Mouse (Mus musculus): ENCODE data around the gene Taf1b. TPM values are rescaled to one million over a fixed set of nuclear protein-coding genes. Genes with fewer than 3 reads are reported as not detected.
A peak's percentile ranks its signal among the peaks of the same experiment; 100 is the strongest.

The Taf1b gene
- total RNA-seq, 1 experiment = 27.7 TPM

DNA sequence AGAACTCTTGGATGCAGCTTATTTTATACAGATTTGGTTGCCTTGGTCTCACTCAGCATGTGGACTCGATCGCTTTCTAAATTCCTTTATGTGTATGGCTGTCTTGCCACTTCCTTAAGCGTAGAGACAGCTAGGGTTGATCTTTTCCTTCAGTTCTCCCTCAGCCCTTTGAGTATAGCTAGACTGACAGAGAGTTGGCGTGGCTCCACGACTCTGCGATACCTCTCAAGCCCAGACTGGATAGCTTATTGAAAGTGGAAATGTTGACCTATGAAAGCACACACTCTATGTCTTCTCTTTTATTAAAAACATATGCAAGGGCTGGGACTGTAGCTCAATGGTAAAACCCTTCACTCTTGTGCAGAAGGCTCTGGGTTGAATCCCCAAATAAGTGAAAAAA is 99.2 kb downstream of the Taf1b start:
- peaks cover 1 to 8% of the 10 kb centered on the region in 2 experiments; a peak in 3 of 4 replicates for H3K4me1 ChIP-seq (ENCODE audit: control insufficient read depth in 2 of 2, insufficient read depth in 2 of 2, low read length in 2 of 2, poor library complexity in 1 of 2)
- in situ Hi-C loops (cut with MboI; ENCODE audit: low sequenced_read_pairs in 2 of 2, unreplicated experiment in 2 of 2) = no loop called here
- no peak for DNase-seq (ENCODE audit: low read depth, low spot score)
- H3K27ac ChIP-seq (ENCODE audit: insufficient read depth, low read depth, low read length, poor library complexity, severe bottlenecking) = no peak overlapping the region
- peaks cover 3% of the 10 kb centered on the region; the same call in 1 of the 2 replicates for H3K36me3 ChIP-seq (ENCODE audit: control insufficient read depth, insufficient read depth, low read length, poor library complexity, severe bottlenecking)
- TF ChIP-seq MAFK (IDR thresholded peaks at IDR 0.05; ENCODE audit: insufficient read depth, low read depth, low read length) (no peak), HCFC1 (IDR thresholded peaks at IDR 0.05; ENCODE audit: borderline replicate concordance, insufficient read depth, low read length) (no peak), CHD2 (IDR thresholded peaks at IDR 0.05; ENCODE audit: low read depth, low read length) (no peak), ZNF384 (IDR thresholded peaks at IDR 0.05; ENCODE audit: low read depth, low read length) (no peak), ZC3H11A (IDR thresholded peaks at IDR 0.05; ENCODE audit: borderline replicate concordance, low read depth, low read length) (no peak)
- no peaks in the 10 kb centered on the region for H3K9me3 ChIP-seq (ENCODE audit: control insufficient read depth, insufficient read depth, low read depth, low read length)
- H3K9ac ChIP-seq (ENCODE audit: insufficient read depth, low read depth, low read length, poor library complexity, severe bottlenecking) = no peak overlapping the region
- no peak overlapping the region for H3K4me3 ChIP-seq (ENCODE audit: insufficient read depth in 1 of 2, low read depth in 1 of 2, low read length in 2 of 2, poor library complexity in 1 of 2, severe bottlenecking in 1 of 2)

DNA sequence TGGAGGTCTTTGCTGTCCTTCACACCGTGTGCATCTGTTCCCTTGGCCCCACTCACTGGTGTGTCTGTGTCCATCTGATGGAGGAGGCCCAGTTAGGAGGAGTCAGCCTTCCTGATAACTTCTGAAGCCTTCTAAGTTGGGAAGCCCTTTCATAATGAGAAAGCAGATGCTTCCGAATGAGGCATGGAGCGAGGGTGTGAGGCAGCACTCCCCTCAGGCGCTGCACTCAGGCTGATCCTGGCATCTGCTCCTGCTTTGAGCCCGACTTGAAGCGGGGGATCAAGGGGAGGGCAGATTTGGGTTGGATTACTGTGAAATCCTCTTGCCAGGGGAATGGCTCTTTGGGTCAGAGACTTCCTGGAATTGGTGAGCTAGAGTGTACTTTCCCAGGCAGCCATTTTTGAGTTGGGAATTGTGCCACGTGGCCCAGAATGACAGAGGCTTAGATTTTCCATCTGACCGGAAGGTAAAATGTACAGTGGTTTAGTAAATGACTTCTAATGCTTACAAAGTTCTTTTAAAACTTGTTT is 101.3 kb downstream of the Taf1b start:
- no peak for DNase-seq (ENCODE audit: low read depth, low spot score)
- no peaks in the 10 kb centered on the region; a peak in 1 of 4 replicates for H3K4me1 ChIP-seq (ENCODE audit: control insufficient read depth in 2 of 2, insufficient read depth in 2 of 2, low read length in 2 of 2, poor library complexity in 1 of 2)
- no peak overlapping the region for H3K27ac ChIP-seq (ENCODE audit: insufficient read depth, low read depth, low read length, poor library complexity, severe bottlenecking)
- TF ChIP-seq MAFK (IDR thresholded peaks at IDR 0.05; ENCODE audit: insufficient read depth, low read depth, low read length) = no peak
- in situ Hi-C loops (cut with MboI; ENCODE audit: low sequenced_read_pairs in 2 of 2, unreplicated experiment in 2 of 2) = no loop called here
- peaks cover 3% of the 10 kb centered on the region; the same call in 1 of the 2 replicates for H3K36me3 ChIP-seq (ENCODE audit: control insufficient read depth, insufficient read depth, low read length, poor library complexity, severe bottlenecking)
- no peak overlapping the region for H3K4me3 ChIP-seq (ENCODE audit: insufficient read depth in 1 of 2, low read depth in 1 of 2, low read length in 2 of 2, poor library complexity in 1 of 2, severe bottlenecking in 1 of 2)
- no peaks in the 10 kb centered on the region for H3K9me3 ChIP-seq (ENCODE audit: control insufficient read depth, insufficient read depth, low read depth, low read length)
- H3K9ac ChIP-seq (ENCODE audit: insufficient read depth, low read depth, low read length, poor library complexity, severe bottlenecking) = no peak overlapping the region

DNA sequence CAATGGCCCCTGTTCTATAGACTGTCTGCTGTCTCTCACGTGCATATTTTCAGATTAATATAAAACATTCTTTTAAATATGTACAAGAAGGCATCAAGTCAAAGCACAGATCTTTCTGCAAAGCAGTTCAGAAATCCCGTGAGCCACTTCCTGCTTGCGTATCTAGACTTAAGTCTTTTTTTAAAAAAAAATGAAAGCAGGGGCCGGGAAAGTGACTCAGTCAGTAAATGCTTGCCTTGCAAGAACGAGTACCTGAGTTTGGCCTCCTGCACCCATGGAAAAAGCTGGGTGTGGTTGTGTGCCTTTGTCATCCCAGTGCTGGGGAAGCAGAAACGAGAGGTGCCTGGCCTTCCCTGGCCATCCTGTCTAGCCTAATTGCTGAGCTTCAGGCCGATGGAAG is 101.9 kb downstream of the Taf1b start:
- H3K9ac ChIP-seq (ENCODE audit: insufficient read depth, low read depth, low read length, poor library complexity, severe bottlenecking) = no peak overlapping the region
- H3K27ac ChIP-seq (ENCODE audit: insufficient read depth, low read depth, low read length, poor library complexity, severe bottlenecking) = no peak overlapping the region
- no peak overlapping the region for H3K4me3 ChIP-seq (ENCODE audit: insufficient read depth in 1 of 2, low read depth in 1 of 2, low read length in 2 of 2, poor library complexity in 1 of 2, severe bottlenecking in 1 of 2)
- H3K36me3 ChIP-seq (ENCODE audit: control insufficient read depth, insufficient read depth, low read length, poor library complexity, severe bottlenecking) = peaks cover under 1% of the 10 kb centered on the region; the same call in 1 of the 2 replicates
- H3K4me1 ChIP-seq (ENCODE audit: control insufficient read depth in 2 of 2, insufficient read depth in 2 of 2, low read length in 2 of 2, poor library complexity in 1 of 2) = no peaks in the 10 kb centered on the region; a peak in 1 of 4 replicates
- in situ Hi-C loops (cut with MboI; ENCODE audit: low sequenced_read_pairs in 2 of 2, unreplicated experiment in 2 of 2) = loop anchor here in 1 of 2 experiments (10.0 kb wide), 1 partner anchor 125 kb away; no protein-coding TSS in a partner anchor
- TF ChIP-seq ZC3H11A (IDR thresholded peaks at IDR 0.05; ENCODE audit: borderline replicate concordance, low read depth, low read length) (no peak), MAFK (IDR thresholded peaks at IDR 0.05; ENCODE audit: insufficient read depth, low read depth, low read length) (no peak), ZNF384 (IDR thresholded peaks at IDR 0.05; ENCODE audit: low read depth, low read length) (no peak), HCFC1 (IDR thresholded peaks at IDR 0.05; ENCODE audit: borderline replicate concordance, insufficient read depth, low read length) (no peak), CHD2 (IDR thresholded peaks at IDR 0.05; ENCODE audit: low read depth, low read length) (no peak)
- DNase-seq (ENCODE audit: low read depth, low spot score) = no peak
- no peaks in the 10 kb centered on the region for H3K9me3 ChIP-seq (ENCODE audit: control insufficient read depth, insufficient read depth, low read depth, low read length)

DNA sequence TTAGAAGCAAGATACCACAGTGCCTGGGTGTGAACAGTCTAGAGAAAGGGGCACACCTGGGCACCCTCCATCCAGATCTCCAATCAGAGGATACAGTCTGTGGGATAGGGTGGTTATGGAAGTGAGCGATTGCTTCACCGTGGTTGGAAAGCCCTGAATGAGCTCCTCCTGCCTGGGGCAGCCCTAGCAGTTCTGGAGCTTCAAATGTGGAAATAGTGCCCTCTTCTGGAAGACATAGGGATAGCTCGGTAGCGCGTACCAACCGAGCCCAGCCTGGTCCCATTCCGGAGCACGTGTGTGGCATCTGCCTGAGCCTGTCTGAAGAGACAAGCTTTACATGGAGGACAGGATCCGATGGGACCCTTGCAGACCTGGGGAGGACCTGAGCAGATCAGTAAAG is 102.6 kb downstream of the Taf1b start:
- TF ChIP-seq ZNF384 (IDR thresholded peaks at IDR 0.05; ENCODE audit: low read depth, low read length) (no peak), ZC3H11A (IDR thresholded peaks at IDR 0.05; ENCODE audit: borderline replicate concordance, low read depth, low read length) (no peak), MAFK (IDR thresholded peaks at IDR 0.05; ENCODE audit: insufficient read depth, low read depth, low read length) (no peak), CHD2 (IDR thresholded peaks at IDR 0.05; ENCODE audit: low read depth, low read length) (no peak), HCFC1 (IDR thresholded peaks at IDR 0.05; ENCODE audit: borderline replicate concordance, insufficient read depth, low read length) (no peak)
- no peak overlapping the region for H3K27ac ChIP-seq (ENCODE audit: insufficient read depth, low read depth, low read length, poor library complexity, severe bottlenecking)
- in situ Hi-C loops (cut with MboI; ENCODE audit: low sequenced_read_pairs in 2 of 2, unreplicated experiment in 2 of 2) = loop anchor here in 1 of 2 experiments (10.0 kb wide), 1 partner anchor 126 kb away; no protein-coding TSS in a partner anchor
- H3K4me1 ChIP-seq (ENCODE audit: control insufficient read depth in 2 of 2, insufficient read depth in 2 of 2, low read length in 2 of 2, poor library complexity in 1 of 2) = no peaks in the 10 kb centered on the region; a peak in 1 of 4 replicates
- H3K36me3 ChIP-seq (ENCODE audit: control insufficient read depth, insufficient read depth, low read length, poor library complexity, severe bottlenecking) = no peaks in the 10 kb centered on the region; the same call in 1 of the 2 replicates
- peak; percentile 81 for DNase-seq (ENCODE audit: low read depth, low spot score)
- H3K4me3 ChIP-seq (ENCODE audit: insufficient read depth in 1 of 2, low read depth in 1 of 2, low read length in 2 of 2, poor library complexity in 1 of 2, severe bottlenecking in 1 of 2) = no peak overlapping the region
- H3K9me3 ChIP-seq (ENCODE audit: control insufficient read depth, insufficient read depth, low read depth, low read length) = no peaks in the 10 kb centered on the region
- peak overlapping the region; percentile 69; the same call in 1 of the 2 replicates for H3K9ac ChIP-seq (ENCODE audit: insufficient read depth, low read depth, low read length, poor library complexity, severe bottlenecking)

Measured in ES-E14 (cell line).